Mouse (Mus musculus) limb, embryonic 13.5 days (tissue): ENCODE results near the gene Mctp1. TPM values are rescaled to one million over a fixed set of nuclear protein-coding genes. Genes with fewer than 3 reads are reported as not detected.

Source experiments
- ATAC-seq: fragments of 200-750 bp; cut with Nextera tagmentation; 2 replicates; pipeline ENCODE4 v1.8.0; 2017; ENCODE audit warnings: low read depth, moderate number of reproducible peaks, moderate TSS enrichment; ENCODE audit not compliant: low FRiP score
- H3K27ac ChIP-seq: fragments of 300-500 bp; sonication (generic); 2 replicates; pipeline ENCODE4 v1.5.1; 2015; ENCODE audit warnings: inconsistent platforms, mild to moderate bottlenecking, moderate library complexity
- H3K27me3 ChIP-seq: fragments of 300-500 bp; sonication (generic); 2 replicates; pipeline ENCODE4 v1.6.1; 2015; ENCODE audit warnings: mild to moderate bottlenecking, inconsistent platforms
- H3K36me3 ChIP-seq: fragments of 300-500 bp; sonication (generic); 2 replicates; pipeline ENCODE4 v1.6.1; 2015; ENCODE audit warnings: inconsistent platforms, mild to moderate bottlenecking, moderate library complexity
- H3K4me1 ChIP-seq: fragments of 300-500 bp; sonication (generic); 2 replicates; pipeline ENCODE4 v1.6.1; 2015; ENCODE audit warnings: inconsistent platforms
- H3K4me2 ChIP-seq: fragments of 300-500 bp; sonication (generic); replicated peaks from 2 replicates; pipeline ENCODE4 v1.6.1; 2015; ENCODE audit warnings: inconsistent platforms, mild to moderate bottlenecking, moderate library complexity
- H3K4me3 ChIP-seq: fragments of 300-500 bp; sonication (generic); 2 replicates; pipeline ENCODE4 v1.5.1; 2015; ENCODE audit warnings: moderate library complexity, mild to moderate bottlenecking, inconsistent platforms
- H3K9ac ChIP-seq: fragments of 300-500 bp; sonication (generic); 2 replicates; pipeline ENCODE4 v1.6.1; 2015; ENCODE audit warnings: mild to moderate bottlenecking, inconsistent platforms
- H3K9me3 ChIP-seq: fragments of 300-500 bp; sonication (generic); 2 replicates; pipeline ENCODE4 v1.6.1; 2016; ENCODE audit warnings: inconsistent platforms
- WGBS: fragments of 180-500 bp; shearing (Covaris S2); methylation state at CpG from one replicate; pipeline ENCODE4 v1.1.7; 2015; 5-methylcytosine and 5-hydroxymethylcytosine counted together
- polyA plus RNA-seq: library from polyadenylated mRNA; unstranded; fragments of >200 nt; fragmentation: Nextera tagmentation; extraction: Ambion mirVana; gene quantifications from 2 replicates; pipeline ENCODE4 v1.2.1, GENCODE M21; 2015

Mctp1 gene
- polyA plus RNA-seq, 1 experiment from 2014 or later: 0.46 TPM

DNA sequence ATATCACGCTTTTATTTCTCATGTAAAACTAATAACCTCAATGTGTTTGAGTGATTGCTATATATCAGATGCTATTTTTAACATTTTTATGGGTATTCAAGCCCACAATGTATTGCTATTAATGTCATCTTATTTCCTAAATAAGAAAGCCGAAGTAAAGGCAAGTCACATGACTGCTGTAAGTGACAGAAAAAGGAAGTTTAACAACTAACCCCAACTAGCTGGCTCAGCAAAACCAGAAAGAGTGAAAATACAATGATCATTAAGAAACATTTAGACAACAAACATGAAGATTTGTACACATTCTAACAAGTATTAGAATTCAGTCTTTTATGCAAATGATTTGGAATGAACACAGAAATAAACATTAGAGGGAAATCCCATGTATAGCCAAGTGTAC, 253.9 kb downstream of the Mctp1 start:
- 75% methylated on average over 2 of the region's 2 CpGs for WGBS
- Histone ChIP-seq H3K4me3 (no peak overlapping the region), H3K9me3 (no peaks in the 10 kb centered on the region), H3K4me2 (no peak overlapping the region), H3K36me3 (no peaks in the 10 kb centered on the region), H3K27ac (no peak overlapping the region), H3K4me1 (no peaks in the 10 kb centered on the region), H3K27me3 (no peaks in the 10 kb centered on the region), H3K9ac (no peak overlapping the region)
- no peak for ATAC-seq

DNA sequence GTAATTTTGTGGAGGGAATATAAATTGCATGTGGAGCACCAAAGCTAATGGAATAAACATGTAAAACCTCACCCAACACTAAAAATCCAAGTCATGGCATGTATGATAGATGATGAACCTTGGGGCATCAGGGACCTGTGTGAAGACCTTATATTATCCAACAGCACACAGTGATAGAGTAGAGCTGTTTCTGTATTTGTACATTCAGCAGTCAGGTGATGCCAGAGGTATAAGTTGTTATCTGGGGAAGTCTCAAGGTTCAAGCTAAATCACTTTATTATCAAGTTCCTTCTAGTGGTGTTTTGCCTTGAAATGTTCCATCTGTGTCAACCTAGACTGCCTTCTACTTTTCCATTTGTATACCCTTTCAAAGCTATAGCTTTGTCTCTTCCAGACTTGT, 275.2 kb downstream of the Mctp1 start:
- Histone ChIP-seq H3K27me3 (no peaks in the 10 kb centered on the region), H3K4me1 (no peaks in the 10 kb centered on the region), H3K27ac (no peak overlapping the region), H3K9me3 (no peaks in the 10 kb centered on the region), H3K36me3 (no peaks in the 10 kb centered on the region), H3K4me3 (no peak overlapping the region), H3K9ac (no peak overlapping the region), H3K4me2 (no peak overlapping the region)
- ATAC-seq: no peak

DNA sequence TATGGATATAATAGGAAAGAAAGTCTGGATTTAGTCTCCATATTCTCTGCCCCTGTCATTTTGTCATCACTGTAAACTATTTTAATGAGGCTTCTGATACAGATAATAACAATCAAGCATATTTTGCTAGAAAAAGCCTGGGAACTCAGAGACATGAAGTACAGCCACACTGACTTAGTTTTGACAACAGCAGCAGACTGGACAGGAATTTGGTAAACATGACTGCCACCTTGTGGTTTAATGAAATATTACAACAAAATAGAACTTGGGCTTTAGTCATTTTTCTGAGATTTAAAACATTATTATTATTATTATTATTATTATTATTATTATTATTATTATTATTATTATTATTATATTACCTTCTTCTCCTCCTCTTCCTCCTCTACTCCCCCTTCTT, 297.0 kb downstream of the Mctp1 start:
- no peak overlapping the region for H3K4me3 ChIP-seq
- no peak overlapping the region for H3K9ac ChIP-seq
- no peaks in the 10 kb centered on the region for H3K4me1 ChIP-seq
- H3K27me3 ChIP-seq: no peaks in the 10 kb centered on the region
- no peaks in the 10 kb centered on the region for H3K9me3 ChIP-seq
- no peak overlapping the region for H3K4me2 ChIP-seq
- no peak overlapping the region for H3K27ac ChIP-seq
- no peaks in the 10 kb centered on the region for H3K36me3 ChIP-seq
- no peak for ATAC-seq

GRCm38 (mm10) chr13:76689349-76689748, 305.0 kb downstream of the Mctp1 start:
- no peaks in the 10 kb centered on the region for H3K36me3 ChIP-seq
- no peaks in the 10 kb centered on the region for H3K4me1 ChIP-seq
- no peak for ATAC-seq
- H3K9me3 ChIP-seq: no peaks in the 10 kb centered on the region
- H3K27ac ChIP-seq: no peak overlapping the region
- no peak overlapping the region for H3K4me3 ChIP-seq
- WGBS: 76% methylated on average over 2 of the region's 2 CpGs
- H3K4me2 ChIP-seq: no peak overlapping the region
- no peaks in the 10 kb centered on the region for H3K27me3 ChIP-seq
- no peak overlapping the region for H3K9ac ChIP-seq

DNA sequence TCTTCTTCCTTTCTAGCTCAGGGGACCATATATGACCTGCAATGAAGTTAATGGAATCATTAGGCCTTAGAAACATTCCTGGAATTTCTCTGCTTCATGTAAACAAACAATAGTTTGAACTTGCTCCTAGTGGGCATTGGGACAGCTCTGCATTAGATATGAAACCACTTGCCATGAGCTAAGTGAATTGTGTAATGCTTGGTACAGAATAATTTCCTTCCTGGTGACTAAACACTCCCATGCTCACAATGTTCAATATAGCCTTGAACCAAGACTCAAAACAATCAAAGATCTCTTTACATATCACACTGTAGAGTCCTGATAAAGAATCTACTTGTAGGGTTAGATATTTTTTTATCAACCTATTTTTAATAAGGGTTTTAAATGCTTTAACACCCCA, 305.8 kb downstream of the Mctp1 start:
- Histone ChIP-seq H3K4me2 (no peak overlapping the region), H3K36me3 (no peaks in the 10 kb centered on the region), H3K4me3 (no peak overlapping the region), H3K9ac (no peak overlapping the region), H3K27me3 (no peaks in the 10 kb centered on the region), H3K27ac (no peak overlapping the region), H3K9me3 (no peaks in the 10 kb centered on the region), H3K4me1 (no peaks in the 10 kb centered on the region)
- no peak for ATAC-seq

DNA sequence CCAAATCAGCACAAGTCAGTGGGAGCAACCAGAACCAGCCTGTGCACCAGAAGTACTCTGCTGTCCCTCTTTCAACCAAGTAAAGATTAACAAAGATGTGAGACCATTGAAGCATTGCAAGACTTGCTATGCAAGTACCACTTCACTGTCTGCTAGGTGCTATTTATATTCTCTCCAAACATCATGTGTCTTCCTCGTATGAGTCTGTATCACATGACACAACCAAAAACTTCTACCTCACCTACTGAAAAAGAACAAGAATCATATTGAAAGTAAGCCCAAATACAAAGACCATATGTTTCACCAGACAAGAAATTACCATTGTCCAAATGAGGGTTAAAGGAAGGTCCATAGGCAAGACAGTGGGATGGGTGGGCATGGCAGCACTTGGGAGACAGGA, 306.4 kb downstream of the Mctp1 start:
- Histone ChIP-seq H3K9ac (no peak overlapping the region), H3K9me3 (no peaks in the 10 kb centered on the region), H3K27ac (no peak overlapping the region), H3K27me3 (no peaks in the 10 kb centered on the region), H3K4me3 (no peak overlapping the region), H3K4me1 (no peaks in the 10 kb centered on the region), H3K36me3 (no peaks in the 10 kb centered on the region), H3K4me2 (no peak overlapping the region)
- WGBS: 82% methylated on average over 1 of the region's 1 CpGs
- no peak for ATAC-seq

- Histone ChIP-seq H3K4me3 (no peak overlapping the region), H3K36me3 (no peaks in the 10 kb centered on the region), H3K4me2 (no peak overlapping the region), H3K9me3 (no peaks in the 10 kb centered on the region), H3K4me1 (no peaks in the 10 kb centered on the region), H3K27ac (no peak overlapping the region), H3K27me3 (no peaks in the 10 kb centered on the region), H3K9ac (no peak overlapping the region)
- no peak for ATAC-seq
Observed at GRCm38 (mm10) chr13:76734013-76734412, 349.7 kb downstream of the Mctp1 start.

DNA sequence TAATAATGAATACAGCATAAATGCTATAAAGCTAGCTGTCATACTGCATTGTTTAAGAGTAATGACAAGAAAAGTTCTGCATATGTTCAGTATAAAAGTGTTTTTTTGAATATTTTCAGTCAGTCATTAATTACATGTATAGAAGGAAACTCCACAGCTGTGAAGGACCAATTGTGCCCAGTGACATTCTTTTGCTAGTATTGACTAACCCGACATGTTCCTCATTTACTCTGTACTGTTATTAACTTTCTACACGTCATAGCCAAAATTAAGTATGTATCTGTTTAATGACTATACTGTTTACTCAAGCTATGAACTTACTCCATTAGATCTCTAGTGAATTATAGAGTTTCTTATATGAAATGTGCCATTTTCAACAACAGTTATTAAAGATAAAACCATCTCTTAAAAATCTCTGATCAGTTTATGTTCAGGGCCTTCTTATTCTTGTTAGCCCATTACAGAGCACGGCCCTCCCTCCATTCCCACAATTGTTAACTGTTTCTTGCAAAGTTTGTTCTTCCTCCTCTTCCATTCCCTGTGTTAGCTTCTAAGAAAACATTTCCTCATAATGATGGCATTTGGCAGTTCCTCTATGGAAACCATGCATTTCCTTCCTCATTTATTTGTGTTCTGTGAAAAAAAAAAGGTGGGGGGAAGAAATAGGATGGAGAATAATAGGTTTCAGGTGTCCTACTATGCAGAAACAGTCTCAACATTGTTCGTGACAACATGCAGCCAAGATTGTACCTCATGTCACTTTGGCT, 366.5 kb downstream of the Mctp1 start:
- no peak overlapping the region for H3K4me3 ChIP-seq
- H3K36me3 ChIP-seq: no peaks in the 10 kb centered on the region
- no peak overlapping the region for H3K4me2 ChIP-seq
- no peak overlapping the region for H3K27ac ChIP-seq
- ATAC-seq: no peak
- no peaks in the 10 kb centered on the region for H3K4me1 ChIP-seq
- H3K27me3 ChIP-seq: no peaks in the 10 kb centered on the region
- H3K9ac ChIP-seq: no peak overlapping the region
- 56% methylated on average over 4 of the region's 4 CpGs for WGBS
- H3K9me3 ChIP-seq: no peaks in the 10 kb centered on the region

GRCm38 (mm10) chr13:76759832-76760490, 375.6 kb downstream of the Mctp1 start:
- WGBS: 17% methylated on average over 6 of the region's 6 CpGs
- H3K27ac ChIP-seq: no peak overlapping the region
- H3K9ac ChIP-seq: no peak overlapping the region
- ATAC-seq: 0 out of 2 replicates have a peak, but pooled peaks have one; percentile 44
- no peaks in the 10 kb centered on the region for H3K9me3 ChIP-seq
- H3K27me3 ChIP-seq: no peaks in the 10 kb centered on the region
- no peaks in the 10 kb centered on the region for H3K36me3 ChIP-seq
- no peak overlapping the region for H3K4me3 ChIP-seq
- no peaks in the 10 kb centered on the region for H3K4me1 ChIP-seq
- no peak overlapping the region for H3K4me2 ChIP-seq

DNA sequence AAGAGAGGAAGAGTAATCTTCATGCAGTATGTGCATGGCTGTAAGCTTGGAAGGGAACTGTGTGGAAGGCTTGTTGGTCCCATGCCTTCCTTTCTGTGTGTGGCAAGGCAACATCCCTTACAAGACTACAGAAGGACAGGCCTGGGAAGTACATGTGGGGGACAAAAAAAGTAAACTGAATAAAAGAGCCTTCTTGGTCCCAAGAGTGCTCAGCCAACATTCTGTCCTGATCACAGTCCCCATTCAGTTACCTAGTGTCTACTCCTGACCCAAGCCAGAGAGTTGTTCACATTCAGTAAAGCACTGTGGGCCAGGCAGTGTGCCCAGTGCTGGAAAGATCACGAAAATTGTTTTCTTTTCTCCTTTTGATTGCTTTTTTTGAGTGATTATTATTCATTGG, 415.3 kb downstream of the Mctp1 start:
- Histone ChIP-seq H3K4me1 (0 out of 2 replicates have a peak, but pooled peaks cover 3% of the 10 kb centered on the region), H3K4me3 (no peak overlapping the region), H3K9ac (no peak overlapping the region), H3K27me3 (no peaks in the 10 kb centered on the region), H3K4me2 (no peak overlapping the region), H3K36me3 (no peaks in the 10 kb centered on the region), H3K27ac (no peak overlapping the region), H3K9me3 (no peaks in the 10 kb centered on the region)
- ATAC-seq: no peak
- WGBS: 78% methylated on average over 1 of the region's 1 CpGs

DNA sequence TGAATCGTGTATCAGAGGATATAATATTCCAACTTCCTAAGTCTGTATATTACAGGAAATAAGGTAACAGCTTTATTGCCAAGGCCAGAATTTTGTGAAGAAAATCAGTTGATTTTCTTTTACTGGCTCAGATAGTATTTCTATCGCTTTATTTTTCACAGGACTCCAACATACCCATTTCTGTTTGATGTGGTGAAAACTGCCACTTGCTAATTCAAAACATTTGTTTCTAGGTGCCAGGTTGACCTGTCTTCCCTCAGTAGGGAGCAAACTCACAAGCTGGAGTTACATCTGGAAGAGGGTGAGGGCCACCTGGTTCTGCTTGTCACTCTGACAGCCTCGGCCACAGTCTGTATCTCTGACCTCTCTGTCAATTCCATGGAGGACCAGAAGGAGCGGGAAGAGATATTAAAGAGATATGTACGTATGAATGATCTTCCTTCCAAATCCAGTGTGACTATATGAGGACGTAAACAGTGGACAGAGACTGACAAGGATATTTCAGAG, 416.8 kb downstream of the Mctp1 start:
- Histone ChIP-seq H3K27ac (no peak overlapping the region), H3K4me2 (no peak overlapping the region), H3K27me3 (no peaks in the 10 kb centered on the region), H3K9me3 (no peaks in the 10 kb centered on the region), H3K9ac (no peak overlapping the region), H3K4me3 (no peak overlapping the region), H3K4me1 (0 out of 2 replicates have a peak, but pooled peaks cover 3% of the 10 kb centered on the region), H3K36me3 (no peaks in the 10 kb centered on the region)
- 17% methylated on average over 6 of the region's 6 CpGs for WGBS
- no peak for ATAC-seq

- H3K4me2 ChIP-seq: no peak overlapping the region
- H3K27ac ChIP-seq: no peak overlapping the region
- H3K9me3 ChIP-seq: no peaks in the 10 kb centered on the region
- H3K4me3 ChIP-seq: no peak overlapping the region
- no peaks in the 10 kb centered on the region for H3K27me3 ChIP-seq
- no peaks in the 10 kb centered on the region for H3K36me3 ChIP-seq
- no peak overlapping the region for H3K9ac ChIP-seq
- WGBS: 52% methylated on average over 3 of the region's 3 CpGs
- ATAC-seq: peak; percentile 66
- 0 out of 2 replicates have a peak, but pooled peaks cover 3% of the 10 kb centered on the region for H3K4me1 ChIP-seq
Observed at GRCm38 (mm10) chr13:76802051-76802728, 417.9 kb downstream of the Mctp1 start.
